12 mouse cellular contexts compared by ENCODE assay signal in genomic region chr10:89177921-89178320, GRCm38 (mm10).
A peak's percentile ranks its signal among the peaks of the same experiment; 100 is the strongest.
DNase-seq lines count a peak whose midpoint lies in the region.
"Had no signal": no experiment of that assay in that cellular context is flagged by ENCODE, and none has a peak within 500 bp of the region (broad histone marks: within the 10 kb centered on the region; RNA-seq: fewer than 3 reads in every experiment).

No protein-coding gene starts in this region.

- intact Hi-C loops in left cerebral cortex, postnatal 14 days (cut with DNase I): no loop called here

- peak; percentile 18 for DNase-seq in layer of hippocampus, adult 11-12 months (ENCODE audit: low spot score)
- no peak for DNase-seq in layer of hippocampus, postnatal 25 days (ENCODE audit: extremely low spot score in 1 of 2, low spot score in 1 of 2)
- peak; percentile 57 for DNase-seq in right cerebral cortex, adult 18-20 months
- DNase-seq in right cerebral cortex, postnatal 14 days: no peak
- peak; percentile 27 to 36 for DNase-seq in left cerebral cortex, postnatal 14 days (ENCODE audit: low spot score in 2 of 2)
- peak; percentile 46 to 50 for DNase-seq in right cerebral cortex, postnatal 36 days (ENCODE audit: low spot score in 2 of 2)
- no peak for DNase-seq in urinary bladder, postnatal 4 days (ENCODE audit: low spot score in 2 of 2)
- no peak for DNase-seq in ovary, postnatal 10 days (ENCODE audit: low spot score)
- DNase-seq: adrenal gland, postnatal 14 days; cerebellum, adult 8-10 months; cerebellum, postnatal 25 days; gastrocnemius, postnatal 25 days had no signal

Comparison
In these comparisons a context has a peak if more than half of its experiments do, and no peak if none do; other contexts are left out.
1. DNase-seq: peak in layer of hippocampus, adult 11-12 months (single experiment), right cerebral cortex, adult 18-20 months (single experiment), left cerebral cortex, postnatal 14 days (2 of 2) and right cerebral cortex, postnatal 36 days (2 of 2); none in layer of hippocampus, postnatal 25 days (0 of 2), right cerebral cortex, postnatal 14 days (single experiment), urinary bladder, postnatal 4 days (0 of 2) and ovary, postnatal 10 days (single experiment).